Mouse (Mus musculus): ENCODE measurements around the gene Hnrnpd.

GRCm38 (mm10) chr5:99975776-99976175 lies 3.0 kb downstream of the Hnrnpd start:
- TF ChIP-seq CTCF (IDR thresholded peaks at IDR 0.05; ENCODE audit: extremely low read depth, insufficient read depth, insufficient read length, insufficient replicate concordance) (no peak), POLR2A (IDR thresholded peaks at IDR 0.05; ENCODE audit: low read depth, low read length) (no peak)

All from spleen, adult 2 months (tissue).